Mouse (Mus musculus): ENCODE measurements around the gene Rngtt.
"Not testable (repeated sequence)": the region's sequence is repeated elsewhere in the genome, so short reads cannot be mapped to it uniquely, and the experiment has no call there.

Gene Rngtt

GRCm38 (mm10) chr4:33441864-33442263, 131.8 kb downstream of the Rngtt start:
- no peak for DNase-seq (ENCODE audit: low read depth)

GRCm38 (mm10) chr4:33446265-33446664, 136.2 kb downstream of the Rngtt start:
- DNase-seq (ENCODE audit: low read depth), result no peak

- no peak for DNase-seq (ENCODE audit: low read depth)
Measured at GRCm38 (mm10) chr4:33446881-33447280, 136.8 kb downstream of the Rngtt start.

- not testable (repeated sequence) for DNase-seq (ENCODE audit: low read depth)
Measured at GRCm38 (mm10) chr4:33450356-33450755, 140.2 kb downstream of the Rngtt start.

- no peak for DNase-seq (ENCODE audit: low read depth)
Measured at GRCm38 (mm10) chr4:33459851-33460250, 149.7 kb downstream of the Rngtt start.

GRCm38 (mm10) chr4:33464432-33464831, 154.3 kb downstream of the Rngtt start:
- no peak for DNase-seq (ENCODE audit: low read depth)

GRCm38 (mm10) chr4:33465871-33466270, 155.8 kb downstream of the Rngtt start:
- no peak for DNase-seq (ENCODE audit: low read depth)

GRCm38 (mm10) chr4:33466970-33467399, 156.9 kb downstream of the Rngtt start:
- DNase-seq (ENCODE audit: low read depth), result peak; percentile 68

- DNase-seq (ENCODE audit: low read depth), result no peak
Measured at GRCm38 (mm10) chr4:33467627-33468026, 157.5 kb downstream of the Rngtt start.

GRCm38 (mm10) chr4:33468151-33468550, 158.0 kb downstream of the Rngtt start:
- no peak for DNase-seq (ENCODE audit: low read depth)

GRCm38 (mm10) chr4:33470671-33471302, 160.7 kb downstream of the Rngtt start:
- DNase-seq (ENCODE audit: low read depth), result peak; percentile 43

GRCm38 (mm10) chr4:33478011-33478785, 168.1 kb downstream of the Rngtt start:
- no peak for DNase-seq (ENCODE audit: low read depth)

GRCm38 (mm10) chr4:33481721-33482120, 171.6 kb downstream of the Rngtt start:
- DNase-seq (ENCODE audit: low read depth), result no peak

GRCm38 (mm10) chr4:33486050-33486449, 175.9 kb downstream of the Rngtt start:
- no peak for DNase-seq (ENCODE audit: low read depth)

- DNase-seq (ENCODE audit: low read depth), result no peak
Measured at GRCm38 (mm10) chr4:33491108-33491507, 181.0 kb downstream of the Rngtt start.

GRCm38 (mm10) chr4:33494377-33494776, 184.3 kb downstream of the Rngtt start:
- no peak for DNase-seq (ENCODE audit: low read depth)

- no peak for DNase-seq (ENCODE audit: low read depth)
Measured at GRCm38 (mm10) chr4:33496985-33497384, 186.9 kb downstream of the Rngtt start.

GRCm38 (mm10) chr4:33497657-33498056, 187.5 kb downstream of the Rngtt start:
- DNase-seq (ENCODE audit: low read depth), result no peak

- no peak for DNase-seq (ENCODE audit: low read depth)
Measured at GRCm38 (mm10) chr4:33498160-33498874, 188.2 kb downstream of the Rngtt start.

GRCm38 (mm10) chr4:33506638-33507037, 196.5 kb downstream of the Rngtt start:
- no peak for DNase-seq (ENCODE audit: low read depth)

GRCm38 (mm10) chr4:33510544-33510943, 200.4 kb downstream of the Rngtt start:
- DNase-seq (ENCODE audit: low read depth), result no peak

GRCm38 (mm10) chr4:33513421-33513820, 203.3 kb downstream of the Rngtt start:
- no peak for DNase-seq (ENCODE audit: low read depth)
